Mouse (Mus musculus): ENCODE data around the gene Dag1. TPM values are rescaled to one million over a fixed set of nuclear protein-coding genes. Genes with fewer than 3 reads are reported as not detected.
"Not testable (repeated sequence)": the region's sequence is repeated elsewhere in the genome, so short reads cannot be mapped to it uniquely, and the experiment has no call there.

The Dag1 gene
- polyA plus RNA-seq, 1 experiment = 15.5 TPM

DNA sequence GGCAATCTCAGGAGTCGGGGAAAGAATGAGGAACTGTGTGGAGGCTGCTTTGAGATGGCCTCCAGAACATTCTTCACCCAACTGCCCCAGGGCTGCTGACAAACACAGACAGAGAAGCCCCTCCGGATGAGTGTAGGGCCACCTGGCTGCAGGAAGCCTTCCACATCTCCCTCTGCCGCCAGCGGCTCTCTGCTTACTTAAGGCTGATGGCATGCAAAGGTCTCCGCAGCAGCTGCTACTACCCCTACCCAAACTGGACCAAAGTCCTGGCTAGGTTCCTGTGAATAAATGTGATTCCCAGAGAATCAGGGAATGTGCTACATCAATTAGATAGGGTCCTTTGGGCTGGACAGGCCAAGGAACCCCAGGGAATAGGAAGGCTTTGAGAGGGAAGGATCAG is 8.9 kb upstream of the Dag1 start:
- TF ChIP-seq POLR2A (IDR thresholded peaks at IDR 0.05; ENCODE audit: low read depth, low read length) (no peak), CTCF (IDR thresholded peaks at IDR 0.05; ENCODE audit: extremely low read depth, insufficient read depth, insufficient read length, insufficient replicate concordance) (no peak)
- Histone ChIP-seq H3K4me1 (ENCODE audit: control insufficient read depth, insufficient read depth, insufficient read length) (no peaks in the 10 kb centered on the region), H3K27ac (ENCODE audit: insufficient read depth, low read length) (no peak overlapping the region), H3K27me3 (ENCODE audit: control insufficient read depth, insufficient read depth, low read length) (no peaks in the 10 kb centered on the region), H3K4me3 (ENCODE audit: extremely low read depth, insufficient read depth, insufficient read length) (no peak overlapping the region), H3K36me3 (ENCODE audit: control insufficient read depth, insufficient read depth, low read length) (no peaks in the 10 kb centered on the region)
- no peak for DNase-seq (ENCODE audit: low read depth in 1 of 2, low spot score in 2 of 2)
- 85% methylated on average over 5 of the region's 5 CpGs for WGBS

DNA sequence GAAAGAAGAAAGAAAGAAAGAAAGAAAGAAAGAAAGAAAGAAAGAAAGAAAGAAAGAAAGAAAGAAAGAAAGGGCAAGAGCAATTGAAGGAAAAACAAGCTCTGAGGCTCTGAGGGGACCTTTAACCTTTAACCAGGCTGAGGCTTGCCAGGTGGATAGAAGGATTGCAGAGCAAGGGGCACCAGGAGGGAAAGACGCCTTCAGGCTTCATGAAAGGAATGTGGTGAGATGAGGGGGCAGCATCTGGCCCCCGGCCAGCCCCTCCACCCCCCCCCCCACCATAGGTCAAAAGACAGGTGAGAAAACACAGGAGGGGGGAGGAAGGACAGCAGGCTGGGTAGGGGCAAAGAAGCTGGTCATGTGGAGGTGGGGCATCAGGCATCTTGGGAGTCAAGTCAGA is 8.2 kb upstream of the Dag1 start:
- no peak for DNase-seq (ENCODE audit: low read depth in 1 of 2, low spot score in 2 of 2)
- H3K36me3 ChIP-seq (ENCODE audit: control insufficient read depth, insufficient read depth, low read length) = no peaks in the 10 kb centered on the region
- no peak overlapping the region for H3K27ac ChIP-seq (ENCODE audit: insufficient read depth, low read length)
- 66% methylated on average over 2 of the region's 2 CpGs for WGBS
- H3K27me3 ChIP-seq (ENCODE audit: control insufficient read depth, insufficient read depth, low read length) = no peaks in the 10 kb centered on the region
- H3K4me1 ChIP-seq (ENCODE audit: control insufficient read depth, insufficient read depth, insufficient read length) = no peaks in the 10 kb centered on the region
- H3K4me3 ChIP-seq (ENCODE audit: extremely low read depth, insufficient read depth, insufficient read length) = no peak overlapping the region
- TF ChIP-seq POLR2A (IDR thresholded peaks at IDR 0.05; ENCODE audit: low read depth, low read length) (no peak), CTCF (IDR thresholded peaks at IDR 0.05; ENCODE audit: extremely low read depth, insufficient read depth, insufficient read length, insufficient replicate concordance) (no peak)

GRCm38 (mm10) chr9:108268701-108269100 is 4.9 kb upstream of the Dag1 start:
- WGBS = 88% methylated on average over 7 of the region's 7 CpGs
- not testable (repeated sequence) for H3K36me3 ChIP-seq (ENCODE audit: control insufficient read depth, insufficient read depth, low read length); H3K27ac ChIP-seq (ENCODE audit: insufficient read depth, low read length); DNase-seq (ENCODE audit: low read depth in 1 of 2, low spot score in 2 of 2); H3K4me3 ChIP-seq (ENCODE audit: extremely low read depth, insufficient read depth, insufficient read length); H3K4me1 ChIP-seq (ENCODE audit: control insufficient read depth, insufficient read depth, insufficient read length); H3K27me3 ChIP-seq (ENCODE audit: control insufficient read depth, insufficient read depth, low read length)

GRCm38 (mm10) chr9:108267691-108268090 is 3.9 kb upstream of the Dag1 start:
- WGBS = 82% methylated on average over 7 of the region's 7 CpGs
- H3K27me3 ChIP-seq (ENCODE audit: control insufficient read depth, insufficient read depth, low read length) = no peaks in the 10 kb centered on the region
- H3K4me3 ChIP-seq (ENCODE audit: extremely low read depth, insufficient read depth, insufficient read length) = no peak overlapping the region
- no peak for DNase-seq (ENCODE audit: low read depth in 1 of 2, low spot score in 2 of 2)
- peaks cover 7% of the 10 kb centered on the region for H3K4me1 ChIP-seq (ENCODE audit: control insufficient read depth, insufficient read depth, insufficient read length)
- H3K36me3 ChIP-seq (ENCODE audit: control insufficient read depth, insufficient read depth, low read length) = no peaks in the 10 kb centered on the region
- TF ChIP-seq CTCF (IDR thresholded peaks at IDR 0.05; ENCODE audit: extremely low read depth, insufficient read depth, insufficient read length, insufficient replicate concordance) (no peak), POLR2A (IDR thresholded peaks at IDR 0.05; ENCODE audit: low read depth, low read length) (no peak)
- no peak overlapping the region for H3K27ac ChIP-seq (ENCODE audit: insufficient read depth, low read length)

GRCm38 (mm10) chr9:108266261-108266935 is 2.6 kb upstream of the Dag1 start:
- TF ChIP-seq POLR2A (IDR thresholded peaks at IDR 0.05; ENCODE audit: low read depth, low read length) (no peak), CTCF (IDR thresholded peaks at IDR 0.05; ENCODE audit: extremely low read depth, insufficient read depth, insufficient read length, insufficient replicate concordance) (no peak)
- H3K36me3 ChIP-seq (ENCODE audit: control insufficient read depth, insufficient read depth, low read length) = no peaks in the 10 kb centered on the region
- H3K27me3 ChIP-seq (ENCODE audit: control insufficient read depth, insufficient read depth, low read length) = no peaks in the 10 kb centered on the region
- peaks cover 7% of the 10 kb centered on the region for H3K4me1 ChIP-seq (ENCODE audit: control insufficient read depth, insufficient read depth, insufficient read length)
- H3K27ac ChIP-seq (ENCODE audit: insufficient read depth, low read length) = peak overlapping the region; percentile 36
- peak; percentile 8 to 54 for DNase-seq (ENCODE audit: low read depth in 1 of 2, low spot score in 2 of 2)
- WGBS = 47% methylated on average over 10 of the region's 10 CpGs
- H3K4me3 ChIP-seq (ENCODE audit: extremely low read depth, insufficient read depth, insufficient read length) = no peak overlapping the region

- TF ChIP-seq POLR2A (IDR thresholded peaks at IDR 0.05; ENCODE audit: low read depth, low read length) = no peak
- no peak for TF ChIP-seq CTCF (IDR thresholded peaks at IDR 0.05; ENCODE audit: extremely low read depth, insufficient read depth, insufficient read length, insufficient replicate concordance)
- peak in 1 of 2 experiments; percentile 6 for DNase-seq (ENCODE audit: low read depth in 1 of 2, low spot score in 2 of 2)
- Histone ChIP-seq H3K4me1 (ENCODE audit: control insufficient read depth, insufficient read depth, insufficient read length) (peaks cover 7% of the 10 kb centered on the region), H3K4me3 (ENCODE audit: extremely low read depth, insufficient read depth, insufficient read length) (peak overlapping the region; percentile 70), H3K27me3 (ENCODE audit: control insufficient read depth, insufficient read depth, low read length) (no peaks in the 10 kb centered on the region), H3K36me3 (ENCODE audit: control insufficient read depth, insufficient read depth, low read length) (no peaks in the 10 kb centered on the region), H3K27ac (ENCODE audit: insufficient read depth, low read length) (peak overlapping the region; percentile 69)
- 33% methylated on average over 10 of the region's 10 CpGs for WGBS
Observed at GRCm38 (mm10) chr9:108264191-108264921, 598 bp upstream of the Dag1 start.

DNA sequence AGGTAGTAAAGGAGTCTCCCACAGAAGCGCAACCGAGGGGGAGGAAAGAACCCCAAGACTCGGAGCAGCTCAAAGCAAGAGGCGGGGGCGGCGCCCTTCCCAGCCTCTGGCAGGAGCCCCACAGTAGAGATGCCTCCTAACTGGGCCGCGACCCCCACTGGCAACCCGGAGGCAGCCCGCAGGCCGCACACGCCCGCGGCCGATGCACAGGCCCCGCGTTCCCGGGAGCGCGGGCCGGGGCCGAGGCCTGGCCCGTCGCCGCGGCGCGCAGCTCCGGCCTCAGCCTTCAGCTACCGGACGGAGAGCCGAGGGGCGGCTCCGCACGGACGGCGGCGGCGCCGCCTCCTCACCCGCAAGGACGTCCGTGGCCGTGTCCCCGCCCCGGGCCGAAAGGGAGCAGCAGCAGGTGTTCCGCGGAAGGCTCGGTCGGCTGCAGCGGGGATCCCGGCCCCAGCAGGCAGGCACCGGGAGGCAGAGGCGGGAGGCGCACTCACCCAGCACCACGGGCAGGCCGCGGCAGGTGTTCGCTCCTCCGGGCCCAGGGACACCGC is 552 bp downstream of the Dag1 start:
- TF ChIP-seq CTCF (IDR thresholded peaks at IDR 0.05; ENCODE audit: extremely low read depth, insufficient read depth, insufficient read length, insufficient replicate concordance) (no peak), POLR2A (IDR thresholded peaks at IDR 0.05; ENCODE audit: low read depth, low read length) (no peak)
- WGBS = under 1% methylated on average over 54 of the region's 62 CpGs
- peak in 1 of 2 experiments; percentile 64 for DNase-seq (ENCODE audit: low read depth in 1 of 2, low spot score in 2 of 2)
- H3K36me3 ChIP-seq (ENCODE audit: control insufficient read depth, insufficient read depth, low read length) = no peaks in the 10 kb centered on the region
- H3K4me1 ChIP-seq (ENCODE audit: control insufficient read depth, insufficient read depth, insufficient read length) = peaks cover 7% of the 10 kb centered on the region
- peak overlapping the region; percentile 68 for H3K27ac ChIP-seq (ENCODE audit: insufficient read depth, low read length)
- peak overlapping the region; percentile 70 for H3K4me3 ChIP-seq (ENCODE audit: extremely low read depth, insufficient read depth, insufficient read length)
- H3K27me3 ChIP-seq (ENCODE audit: control insufficient read depth, insufficient read depth, low read length) = no peaks in the 10 kb centered on the region

Data from spleen, adult 2 months (tissue).